Mouse (Mus musculus): ENCODE results near the gene Gm7102. TPM values are rescaled to one million over a fixed set of nuclear protein-coding genes. Genes with fewer than 3 reads are reported as not detected.
A peak's percentile ranks its signal among the peaks of the same experiment; 100 is the strongest.
"Not testable (repeated sequence)": the region's sequence is repeated elsewhere in the genome, so short reads cannot be mapped to it uniquely, and the experiment has no call there.

The Gm7102 gene
- 0.39 TPM in 1 of 2 replicates, not detected in the other for polyA plus RNA-seq (2012; ENCODE audit: insufficient read depth, insufficient read length, missing spikeins)

DNA sequence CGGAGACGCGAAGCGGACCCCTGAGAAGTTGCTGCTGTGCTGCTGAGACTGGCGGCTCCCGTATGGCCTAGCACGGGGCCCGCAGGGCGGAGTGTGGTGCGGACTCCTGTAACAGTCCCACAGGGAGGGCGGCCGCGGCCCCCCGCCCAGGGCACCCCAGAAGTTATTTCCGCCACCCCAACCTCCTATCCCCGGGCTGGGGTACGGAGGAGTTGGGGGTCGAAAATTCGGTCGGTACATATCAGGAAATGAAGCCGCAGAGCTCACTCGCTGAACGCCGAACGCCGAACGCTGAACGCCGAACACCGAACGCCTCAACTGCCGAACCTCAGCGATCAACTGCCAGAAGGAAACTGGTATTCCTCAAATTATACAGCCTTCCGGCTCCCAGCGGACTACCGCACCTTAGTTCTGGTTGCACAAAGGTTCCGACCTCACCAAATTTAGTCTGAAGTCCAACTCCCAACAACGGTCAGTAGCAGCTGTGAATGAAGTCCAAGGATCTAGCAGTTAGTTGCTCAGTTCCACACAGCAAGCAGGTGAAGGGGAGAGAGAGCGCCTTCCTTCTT is at the start of gene Gm7102:
TSS of gene Gm7102 (minus strand) at position 554 of the 569 bp plus-strand sequence.
- Histone ChIP-seq H3K27ac (ENCODE audit: insufficient read depth, low read depth, low read length) (no peak within 1 kb of the TSS), H3K4me1 (ENCODE audit: control insufficient read depth, insufficient read depth, low read length) (no peaks in the 10 kb centered on the region), H3K4me3 (ENCODE audit: insufficient read depth, low read length) (no peak within 1 kb of the TSS)
- no peak for TF ChIP-seq CTCF (IDR thresholded peaks at IDR 0.05; ENCODE audit: low read depth, low read length)
- TF ChIP-seq POLR2A (IDR thresholded peaks at IDR 0.05; ENCODE audit: borderline replicate concordance, low read depth, low read length) = no peak

- TF ChIP-seq POLR2A (IDR thresholded peaks at IDR 0.05; ENCODE audit: borderline replicate concordance, low read depth, low read length) (no peak), CTCF (IDR thresholded peaks at IDR 0.05; ENCODE audit: low read depth, low read length) (no peak)
- no peak overlapping the region for H3K27ac ChIP-seq (ENCODE audit: insufficient read depth, low read depth, low read length)
- H3K4me1 ChIP-seq (ENCODE audit: control insufficient read depth, insufficient read depth, low read length) = no peaks in the 10 kb centered on the region
- no peak overlapping the region for H3K4me3 ChIP-seq (ENCODE audit: insufficient read depth, low read length)
Observed at GRCm38 (mm10) chr19:61224678-61225525, 48.8 kb upstream of the Gm7102 start.

DNA sequence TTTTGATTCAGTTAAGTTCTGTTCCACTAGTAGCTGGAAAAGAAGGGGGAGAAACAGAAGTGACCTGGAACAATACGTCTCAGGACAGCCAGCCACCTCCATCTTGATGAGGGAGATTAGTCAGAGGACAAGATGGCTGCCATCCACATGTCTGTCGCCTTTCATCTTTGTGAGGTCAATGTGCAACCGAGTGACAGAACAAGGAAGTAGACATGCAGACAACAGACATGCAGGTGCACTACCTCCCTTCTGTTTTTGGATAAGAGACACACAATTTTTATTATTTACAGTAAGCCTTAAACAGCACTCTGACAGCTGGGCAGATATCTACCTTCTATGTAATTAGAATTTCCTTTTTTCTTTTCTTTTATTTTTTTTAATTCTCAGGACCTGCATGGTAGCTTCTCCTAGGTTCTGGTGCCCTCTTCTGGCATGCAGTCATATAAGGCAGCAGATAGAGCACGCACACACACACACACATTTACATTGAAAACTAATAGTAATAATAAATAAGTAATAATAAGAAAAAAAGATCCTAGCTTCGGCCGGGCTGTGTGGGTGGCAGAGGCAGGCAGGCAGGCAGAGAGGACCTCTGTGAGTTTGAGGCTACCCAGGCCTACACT is 47.7 kb upstream of the Gm7102 start:
- Histone ChIP-seq H3K4me1 (ENCODE audit: control insufficient read depth, insufficient read depth, low read length) (no peaks in the 10 kb centered on the region), H3K27ac (ENCODE audit: insufficient read depth, low read depth, low read length) (no peak overlapping the region), H3K4me3 (ENCODE audit: insufficient read depth, low read length) (no peak overlapping the region)
- TF ChIP-seq POLR2A (IDR thresholded peaks at IDR 0.05; ENCODE audit: borderline replicate concordance, low read depth, low read length) (no peak), CTCF (IDR thresholded peaks at IDR 0.05; ENCODE audit: low read depth, low read length) (no peak)

GRCm38 (mm10) chr19:61207506-61207905 is 31.4 kb upstream of the Gm7102 start:
- H3K4me1 ChIP-seq (ENCODE audit: control insufficient read depth, insufficient read depth, low read length); H3K4me3 ChIP-seq (ENCODE audit: insufficient read depth, low read length); H3K27ac ChIP-seq (ENCODE audit: insufficient read depth, low read depth, low read length): not testable (repeated sequence)

DNA sequence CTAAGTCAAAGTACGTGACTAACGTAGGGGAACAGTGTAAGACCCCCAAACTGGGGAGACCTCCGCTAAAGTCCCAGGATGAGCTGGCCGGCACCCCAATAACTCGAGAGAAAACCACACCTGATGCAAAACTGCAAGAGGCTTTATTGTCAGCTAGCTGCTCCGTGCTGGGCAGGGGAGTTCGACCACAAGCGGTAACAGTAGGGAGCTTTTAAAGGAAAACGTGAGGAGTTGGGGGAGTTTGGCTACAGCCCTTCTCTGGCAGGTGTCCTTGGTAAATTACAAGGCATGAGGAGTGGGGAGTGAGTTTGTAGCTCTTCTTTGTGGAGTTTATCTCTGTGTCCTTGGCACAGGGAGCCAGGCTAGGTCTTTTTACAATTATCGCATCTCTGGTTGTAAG is 23.7 kb upstream of the Gm7102 start:
- H3K4me3 ChIP-seq (ENCODE audit: insufficient read depth, low read length) = no peak overlapping the region
- no peaks in the 10 kb centered on the region for H3K4me1 ChIP-seq (ENCODE audit: control insufficient read depth, insufficient read depth, low read length)
- TF ChIP-seq POLR2A (IDR thresholded peaks at IDR 0.05; ENCODE audit: borderline replicate concordance, low read depth, low read length) (no peak), CTCF (IDR thresholded peaks at IDR 0.05; ENCODE audit: low read depth, low read length) (no peak)
- no peak overlapping the region for H3K27ac ChIP-seq (ENCODE audit: insufficient read depth, low read depth, low read length)

GRCm38 (mm10) chr19:61199316-61199715 is 23.2 kb upstream of the Gm7102 start:
- Histone ChIP-seq H3K27ac (ENCODE audit: insufficient read depth, low read depth, low read length) (no peak overlapping the region), H3K4me1 (ENCODE audit: control insufficient read depth, insufficient read depth, low read length) (no peaks in the 10 kb centered on the region), H3K4me3 (ENCODE audit: insufficient read depth, low read length) (no peak overlapping the region)
- TF ChIP-seq POLR2A (IDR thresholded peaks at IDR 0.05; ENCODE audit: borderline replicate concordance, low read depth, low read length) = no peak
- no peak for TF ChIP-seq CTCF (IDR thresholded peaks at IDR 0.05; ENCODE audit: low read depth, low read length)

DNA sequence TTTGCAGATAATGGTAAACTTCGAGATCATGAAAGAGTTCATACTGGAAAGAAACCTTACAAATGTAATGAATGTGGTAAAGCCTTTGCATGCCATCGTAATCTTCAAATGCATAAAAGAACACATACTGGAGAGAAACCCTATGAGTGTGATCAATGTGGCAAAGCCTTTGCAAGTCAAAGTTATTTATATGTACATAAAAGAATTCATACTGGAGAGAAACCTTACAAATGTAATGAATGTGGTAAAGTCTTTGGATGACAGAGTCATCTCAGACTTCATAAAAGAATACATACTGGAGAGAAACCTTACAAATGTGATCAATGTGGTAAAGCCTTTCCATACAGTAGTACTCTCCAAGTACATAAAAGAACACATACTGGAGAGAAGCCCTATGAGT is 7.5 kb upstream of the Gm7102 start, which contains the start of gene Gm6020:
TSS of gene Gm6020 (plus strand) at position 301 of the 400 bp plus-strand sequence.
- H3K4me1 ChIP-seq (ENCODE audit: control insufficient read depth, insufficient read depth, low read length); H3K27ac ChIP-seq (ENCODE audit: insufficient read depth, low read depth, low read length); H3K4me3 ChIP-seq (ENCODE audit: insufficient read depth, low read length): not testable (repeated sequence)

GRCm38 (mm10) chr19:61151701-61152420 is 24.2 kb downstream of the Gm7102 start:
- H3K27ac ChIP-seq (ENCODE audit: insufficient read depth, low read depth, low read length) = peak overlapping the region; percentile 21
- H3K4me1 ChIP-seq (ENCODE audit: control insufficient read depth, insufficient read depth, low read length) = peaks cover 3% of the 10 kb centered on the region; the same call in 1 of the 2 replicates
- TF ChIP-seq CTCF (IDR thresholded peaks at IDR 0.05; ENCODE audit: low read depth, low read length) (no peak), POLR2A (IDR thresholded peaks at IDR 0.05; ENCODE audit: borderline replicate concordance, low read depth, low read length) (no peak)
- H3K4me3 ChIP-seq (ENCODE audit: insufficient read depth, low read length) = peak overlapping the region; percentile 63

GRCm38 (mm10) chr19:61151372-61151700 is 24.8 kb downstream of the Gm7102 start:
- no peak for TF ChIP-seq POLR2A (IDR thresholded peaks at IDR 0.05; ENCODE audit: borderline replicate concordance, low read depth, low read length)
- no peak for TF ChIP-seq CTCF (IDR thresholded peaks at IDR 0.05; ENCODE audit: low read depth, low read length)
- H3K4me1 ChIP-seq (ENCODE audit: control insufficient read depth, insufficient read depth, low read length) = peaks cover 3% of the 10 kb centered on the region; the same call in 1 of the 2 replicates
- peak overlapping the region; percentile 9; the same call in 1 of the 2 replicates for H3K27ac ChIP-seq (ENCODE audit: insufficient read depth, low read depth, low read length)
- H3K4me3 ChIP-seq (ENCODE audit: insufficient read depth, low read length) = peak overlapping the region; percentile 63
